Mouse (Mus musculus) intestine, embryonic 15.5 days (tissue): Measurements from ENCODE around the gene Adgrb3. TPM values are rescaled to one million over a fixed set of nuclear protein-coding genes. Genes with fewer than 3 reads are reported as not detected.

Experiments
- ATAC-seq: fragments of 200-750 bp; cut with Nextera tagmentation; 2 replicates; pipeline ENCODE4 v1.8.0; 2017; ENCODE audit warnings: moderate TSS enrichment, moderate library complexity
- H3K27ac ChIP-seq: fragments of 300-500 bp; sonication (generic); 2 replicates; pipeline ENCODE4 v1.5.1; 2015; ENCODE audit warnings: mild to moderate bottlenecking, inconsistent platforms
- H3K27me3 ChIP-seq: fragments of 300-500 bp; sonication (generic); replicated peaks from 2 replicates; pipeline ENCODE4 v1.6.1; 2015; ENCODE audit warnings: inconsistent platforms
- H3K36me3 ChIP-seq: fragments of 300-500 bp; sonication (generic); 2 replicates; pipeline ENCODE4 v1.6.1; 2015; ENCODE audit warnings: inconsistent platforms
- H3K4me1 ChIP-seq: fragments of 300-500 bp; sonication (generic); replicated peaks from 2 replicates; pipeline ENCODE4 v1.6.1; 2015; ENCODE audit warnings: inconsistent platforms
- H3K4me2 ChIP-seq: fragments of 300-500 bp; sonication (generic); replicated peaks from 2 replicates; pipeline ENCODE4 v1.6.1; 2015; ENCODE audit warnings: mild to moderate bottlenecking, inconsistent platforms
- H3K4me3 ChIP-seq: fragments of 300-500 bp; sonication (generic); replicated peaks from 2 replicates; pipeline ENCODE4 v1.5.1; 2015; ENCODE audit warnings: inconsistent platforms
- H3K9ac ChIP-seq: fragments of 300-500 bp; sonication (generic); 2 replicates; pipeline ENCODE4 v1.6.1; 2015; ENCODE audit warnings: inconsistent platforms
- H3K9me3 ChIP-seq: fragments of 300-500 bp; sonication (generic); 2 replicates; pipeline ENCODE4 v1.6.1; 2016; ENCODE audit warnings: inconsistent platforms
- WGBS: fragments of 180-500 bp; shearing (Covaris S2); methylation state at CpG from one replicate; pipeline ENCODE4 v1.1.7; 2015; 5-methylcytosine and 5-hydroxymethylcytosine counted together
- polyA plus RNA-seq: library from polyadenylated mRNA; unstranded; fragments of >200 nt; fragmentation: Nextera tagmentation; extraction: Ambion mirVana; gene quantifications from 2 replicates; pipeline ENCODE4 v1.2.1, GENCODE M21; 2015

Gene Adgrb3
- polyA plus RNA-seq, 1 experiment from 2014 or later: 2.8 TPM

DNA sequence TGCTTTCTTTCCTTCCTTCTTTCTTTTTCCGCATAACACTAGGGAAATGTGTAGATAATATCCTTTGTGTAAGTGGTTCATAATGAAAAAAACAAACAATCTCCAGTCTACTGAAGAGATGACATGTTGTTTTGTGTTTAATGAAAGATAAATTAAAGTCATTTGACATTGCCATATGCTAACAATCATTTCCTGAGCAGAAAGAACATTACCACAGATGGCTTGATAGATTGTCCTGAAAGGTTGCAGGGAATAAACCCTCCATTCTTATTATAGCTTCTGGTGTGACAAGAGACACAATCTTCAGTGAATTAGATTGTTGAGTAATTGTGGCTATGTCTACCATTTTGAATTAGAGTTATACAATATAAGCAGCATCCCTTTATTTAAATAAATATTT lies 247.8 kb downstream of the Adgrb3 start:
- Histone ChIP-seq H3K36me3 (no peaks in the 10 kb centered on the region), H3K4me1 (no peaks in the 10 kb centered on the region), H3K27ac (no peak overlapping the region), H3K27me3 (no peaks in the 10 kb centered on the region), H3K9me3 (no peaks in the 10 kb centered on the region), H3K4me3 (no peak overlapping the region), H3K4me2 (no peak overlapping the region), H3K9ac (no peak overlapping the region)
- WGBS: 79% methylated on average over 1 of the region's 1 CpGs
- no peak for ATAC-seq

GRCm38 (mm10) chr1:25577836-25578235 lies 251.7 kb downstream of the Adgrb3 start:
- Histone ChIP-seq H3K4me3 (no peak overlapping the region), H3K27ac (no peak overlapping the region), H3K4me1 (no peaks in the 10 kb centered on the region), H3K27me3 (no peaks in the 10 kb centered on the region), H3K4me2 (no peak overlapping the region), H3K9me3 (no peaks in the 10 kb centered on the region), H3K36me3 (no peaks in the 10 kb centered on the region), H3K9ac (no peak overlapping the region)
- 73% methylated on average over 4 of the region's 4 CpGs for WGBS
- ATAC-seq: no peak

- Histone ChIP-seq H3K27me3 (no peaks in the 10 kb centered on the region), H3K4me2 (no peak overlapping the region), H3K4me3 (no peak overlapping the region), H3K9me3 (no peaks in the 10 kb centered on the region), H3K9ac (no peak overlapping the region), H3K36me3 (no peaks in the 10 kb centered on the region), H3K4me1 (no peaks in the 10 kb centered on the region), H3K27ac (no peak overlapping the region)
- ATAC-seq: no peak
- 82% methylated on average over 6 of the region's 6 CpGs for WGBS
Observed at GRCm38 (mm10) chr1:25576598-25576997, 252.9 kb downstream of the Adgrb3 start.

- Histone ChIP-seq H3K4me1 (no peaks in the 10 kb centered on the region), H3K9ac (no peak overlapping the region), H3K27ac (no peak overlapping the region), H3K4me3 (no peak overlapping the region), H3K36me3 (no peaks in the 10 kb centered on the region), H3K27me3 (no peaks in the 10 kb centered on the region), H3K4me2 (no peak overlapping the region), H3K9me3 (no peaks in the 10 kb centered on the region)
- ATAC-seq: no peak
- 91% methylated on average over 1 of the region's 1 CpGs for WGBS
Observed at GRCm38 (mm10) chr1:25568096-25568495, 261.4 kb downstream of the Adgrb3 start.

DNA sequence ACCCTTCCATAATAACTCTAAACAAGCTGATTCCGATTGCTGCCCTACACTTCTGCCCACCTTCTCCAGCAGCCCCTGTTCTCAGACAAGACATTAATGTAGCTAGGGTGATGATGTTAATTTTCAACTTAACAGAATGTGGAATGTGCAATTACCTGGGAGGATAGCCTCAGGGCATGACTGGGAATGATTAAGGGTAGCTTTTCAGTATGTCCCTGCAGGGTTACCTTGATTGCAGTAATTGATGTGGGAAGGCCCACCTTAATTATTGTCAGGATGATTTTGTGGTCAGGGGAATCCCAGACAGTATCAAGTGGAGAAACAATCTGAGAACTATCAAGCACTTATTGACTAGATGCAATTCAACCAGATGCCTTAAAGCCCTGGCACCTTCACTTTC lies 283.4 kb downstream of the Adgrb3 start:
- no peaks in the 10 kb centered on the region for H3K4me1 ChIP-seq
- H3K9me3 ChIP-seq: no peaks in the 10 kb centered on the region
- H3K36me3 ChIP-seq: no peaks in the 10 kb centered on the region
- 85% methylated on average over 1 of the region's 1 CpGs for WGBS
- H3K4me2 ChIP-seq: no peak overlapping the region
- no peak overlapping the region for H3K9ac ChIP-seq
- H3K27ac ChIP-seq: no peak overlapping the region
- no peak overlapping the region for H3K4me3 ChIP-seq
- H3K27me3 ChIP-seq: no peaks in the 10 kb centered on the region
- no peak for ATAC-seq

GRCm38 (mm10) chr1:25543915-25544314 lies 285.6 kb downstream of the Adgrb3 start:
- H3K9ac ChIP-seq: no peak overlapping the region
- H3K36me3 ChIP-seq: no peaks in the 10 kb centered on the region
- no peak for ATAC-seq
- no peak overlapping the region for H3K4me3 ChIP-seq
- no peaks in the 10 kb centered on the region for H3K27me3 ChIP-seq
- no peak overlapping the region for H3K27ac ChIP-seq
- WGBS: 74% methylated on average over 2 of the region's 2 CpGs
- H3K4me1 ChIP-seq: no peaks in the 10 kb centered on the region
- no peak overlapping the region for H3K4me2 ChIP-seq
- no peaks in the 10 kb centered on the region for H3K9me3 ChIP-seq

- WGBS: 56% methylated on average over 3 of the region's 3 CpGs
- Histone ChIP-seq H3K4me1 (no peaks in the 10 kb centered on the region), H3K9me3 (no peaks in the 10 kb centered on the region)
Observed at GRCm38 (mm10) chr1:25542891-25543290, 286.6 kb downstream of the Adgrb3 start.

DNA sequence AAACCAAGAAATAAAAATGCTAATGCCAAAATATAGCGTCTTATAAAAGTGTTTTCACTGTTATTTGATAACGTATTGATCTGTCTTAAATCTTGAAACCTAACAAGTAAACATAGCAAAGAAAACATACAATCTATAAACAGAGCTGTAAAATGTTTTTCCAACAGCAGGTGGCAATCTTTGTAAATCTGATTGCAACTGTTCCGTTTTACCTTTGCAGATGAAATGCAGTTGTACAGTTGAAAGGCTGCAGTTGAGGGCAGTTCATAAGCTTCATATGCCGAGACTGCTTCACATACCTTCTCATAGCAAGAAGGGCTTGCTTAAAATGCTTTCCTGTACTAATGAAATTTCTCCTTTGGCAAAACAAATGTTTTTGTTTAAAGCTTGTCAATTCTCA lies 302.5 kb downstream of the Adgrb3 start:
- Histone ChIP-seq H3K27me3 (no peaks in the 10 kb centered on the region), H3K9ac (no peak overlapping the region), H3K27ac (no peak overlapping the region), H3K4me3 (no peak overlapping the region), H3K9me3 (no peaks in the 10 kb centered on the region), H3K36me3 (no peaks in the 10 kb centered on the region), H3K4me1 (no peaks in the 10 kb centered on the region), H3K4me2 (no peak overlapping the region)
- WGBS: 74% methylated on average over 4 of the region's 4 CpGs
- ATAC-seq: no peak

More at GRCm38 (mm10) chr1:25542891-25543290, 286.6 kb downstream of the Adgrb3 start:
- Histone ChIP-seq H3K4me2 (no peak overlapping the region), H3K36me3 (no peaks in the 10 kb centered on the region), H3K9ac (no peak overlapping the region), H3K27ac (no peak overlapping the region), H3K27me3 (no peaks in the 10 kb centered on the region), H3K4me3 (no peak overlapping the region)
- ATAC-seq: no peak

- Histone ChIP-seq H3K27me3 (no peaks in the 10 kb centered on the region), H3K4me1 (no peaks in the 10 kb centered on the region), H3K4me3 (no peak overlapping the region), H3K27ac (no peak overlapping the region), H3K9me3 (no peaks in the 10 kb centered on the region), H3K4me2 (no peak overlapping the region), H3K36me3 (no peaks in the 10 kb centered on the region), H3K9ac (no peak overlapping the region)
- no peak for ATAC-seq
- 59% methylated on average over 10 of the region's 10 CpGs for WGBS
Observed at GRCm38 (mm10) chr1:25510321-25511055, 319.0 kb downstream of the Adgrb3 start.

DNA sequence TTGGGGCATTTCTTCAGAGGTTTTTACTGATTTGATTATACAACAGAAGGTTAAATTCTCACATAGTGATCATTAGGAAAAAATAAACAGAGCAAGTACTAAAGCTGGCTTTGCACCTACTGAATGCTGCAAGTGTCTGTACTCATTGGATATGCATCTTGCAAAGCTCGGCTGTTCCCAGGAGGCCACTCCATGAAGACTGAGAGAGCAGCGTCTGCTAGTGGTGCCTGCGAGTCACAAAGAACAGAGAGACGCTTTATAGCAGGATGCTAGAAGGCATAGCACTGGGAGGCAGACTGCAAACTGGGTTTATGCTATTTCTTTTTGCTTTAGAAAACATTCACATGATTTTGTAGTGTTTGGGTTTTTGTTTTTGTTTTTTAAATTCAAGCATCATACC lies 325.2 kb downstream of the Adgrb3 start:
- Histone ChIP-seq H3K4me2 (no peak overlapping the region), H3K9me3 (no peaks in the 10 kb centered on the region), H3K27ac (no peak overlapping the region), H3K36me3 (no peaks in the 10 kb centered on the region), H3K27me3 (no peaks in the 10 kb centered on the region), H3K4me1 (no peaks in the 10 kb centered on the region), H3K4me3 (no peak overlapping the region), H3K9ac (no peak overlapping the region)
- WGBS: 23% methylated on average over 4 of the region's 4 CpGs
- ATAC-seq: no peak

GRCm38 (mm10) chr1:25503524-25503923 lies 326.0 kb downstream of the Adgrb3 start:
- Histone ChIP-seq H3K9me3 (no peaks in the 10 kb centered on the region), H3K4me2 (no peak overlapping the region), H3K4me1 (no peaks in the 10 kb centered on the region), H3K27ac (no peak overlapping the region), H3K36me3 (no peaks in the 10 kb centered on the region), H3K27me3 (no peaks in the 10 kb centered on the region), H3K9ac (no peak overlapping the region), H3K4me3 (no peak overlapping the region)
- no peak for ATAC-seq
- 86% methylated on average over 4 of the region's 4 CpGs for WGBS

- 66% methylated on average over 3 of the region's 3 CpGs for WGBS
- Histone ChIP-seq H3K4me3 (no peak overlapping the region), H3K36me3 (no peaks in the 10 kb centered on the region), H3K4me2 (no peak overlapping the region), H3K9ac (no peak overlapping the region), H3K27me3 (no peaks in the 10 kb centered on the region), H3K27ac (no peak overlapping the region), H3K9me3 (no peaks in the 10 kb centered on the region), H3K4me1 (no peaks in the 10 kb centered on the region)
- peak; percentile 69 for ATAC-seq
Observed at GRCm38 (mm10) chr1:25495202-25495914, 334.1 kb downstream of the Adgrb3 start.

DNA sequence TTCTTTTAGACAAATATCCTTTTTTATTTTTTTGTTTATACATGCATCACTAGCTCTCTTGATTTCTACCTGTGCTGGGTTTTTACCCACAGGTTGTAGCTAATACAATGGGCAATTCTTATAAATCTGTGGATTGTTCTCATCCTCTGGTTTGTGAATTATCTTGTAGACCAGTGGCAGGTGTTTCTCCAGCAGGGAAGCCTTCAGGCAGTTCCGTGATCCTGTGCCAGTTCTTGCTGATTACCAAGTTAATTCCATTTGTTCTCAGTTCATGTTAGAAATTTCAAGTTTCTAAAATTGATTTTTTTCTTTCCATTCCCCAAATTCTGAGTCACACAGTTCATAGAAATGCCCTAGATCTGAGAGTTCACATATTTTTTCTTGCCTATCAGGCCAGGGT lies 338.0 kb downstream of the Adgrb3 start:
- Histone ChIP-seq H3K9ac (no peak overlapping the region), H3K4me1 (no peaks in the 10 kb centered on the region), H3K4me3 (no peak overlapping the region), H3K27ac (no peak overlapping the region), H3K27me3 (no peaks in the 10 kb centered on the region), H3K4me2 (no peak overlapping the region), H3K36me3 (no peaks in the 10 kb centered on the region), H3K9me3 (no peaks in the 10 kb centered on the region)
- WGBS: 76% methylated on average over 1 of the region's 1 CpGs
- no peak for ATAC-seq
